Mouse (Mus musculus) stomach, postnatal 0 days (tissue): Measurements from ENCODE around the gene Zfand3.

Source experiments
- CTCF ChIP-seq: IDR thresholded peaks from 2 replicates; pipeline ENCODE4 v1.5.1; 2016; ENCODE audit warnings: antibody characterized with exemption, low read depth, mild to moderate bottlenecking, moderate library complexity
- EP300 ChIP-seq: optimal IDR thresholded peaks from 2 replicates; pipeline ENCODE3; 2016; ENCODE audit warnings: antibody characterized with exemption

- TF ChIP-seq CTCF: no peak
- no peak for TF ChIP-seq EP300
Observed at GRCm38 (mm10) chr17:30160823-30161432, 156.4 kb downstream of the Zfand3 start.
